Mouse (Mus musculus) megakaryocyte, adult 5-6 weeks (primary cell): ENCODE data around the gene Lsm12. TPM values are rescaled to one million over a fixed set of nuclear protein-coding genes. Genes with fewer than 3 reads are reported as not detected.

Experiments used
- ATAC-seq: 2 replicates; pipeline ENCODE4 v1.8.0; 2016; ENCODE audit warnings: mild to moderate bottlenecking, inconsistent platforms; ENCODE audit not compliant: poor library complexity, severe bottlenecking
- total RNA-seq, 2 experiments: library from RNA; stranded (forward) in 1 of 2; stranded (reverse) in 1 of 2; fragments of 153-499, 151-499 nt in 1 of 2; fragments of 221-1000, 200-1000 nt in 1 of 2; gene quantifications; 2 replicates each; pipeline versions ENCODE4 v1.2.3 to v1.2.4; 2015 to 2017

Lsm12 gene
- 81.3 and 83.9 TPM in 2 replicates for total RNA-seq (2015)
- 43.0 and 46.5 TPM in 2 replicates for total RNA-seq (2017)

DNA sequence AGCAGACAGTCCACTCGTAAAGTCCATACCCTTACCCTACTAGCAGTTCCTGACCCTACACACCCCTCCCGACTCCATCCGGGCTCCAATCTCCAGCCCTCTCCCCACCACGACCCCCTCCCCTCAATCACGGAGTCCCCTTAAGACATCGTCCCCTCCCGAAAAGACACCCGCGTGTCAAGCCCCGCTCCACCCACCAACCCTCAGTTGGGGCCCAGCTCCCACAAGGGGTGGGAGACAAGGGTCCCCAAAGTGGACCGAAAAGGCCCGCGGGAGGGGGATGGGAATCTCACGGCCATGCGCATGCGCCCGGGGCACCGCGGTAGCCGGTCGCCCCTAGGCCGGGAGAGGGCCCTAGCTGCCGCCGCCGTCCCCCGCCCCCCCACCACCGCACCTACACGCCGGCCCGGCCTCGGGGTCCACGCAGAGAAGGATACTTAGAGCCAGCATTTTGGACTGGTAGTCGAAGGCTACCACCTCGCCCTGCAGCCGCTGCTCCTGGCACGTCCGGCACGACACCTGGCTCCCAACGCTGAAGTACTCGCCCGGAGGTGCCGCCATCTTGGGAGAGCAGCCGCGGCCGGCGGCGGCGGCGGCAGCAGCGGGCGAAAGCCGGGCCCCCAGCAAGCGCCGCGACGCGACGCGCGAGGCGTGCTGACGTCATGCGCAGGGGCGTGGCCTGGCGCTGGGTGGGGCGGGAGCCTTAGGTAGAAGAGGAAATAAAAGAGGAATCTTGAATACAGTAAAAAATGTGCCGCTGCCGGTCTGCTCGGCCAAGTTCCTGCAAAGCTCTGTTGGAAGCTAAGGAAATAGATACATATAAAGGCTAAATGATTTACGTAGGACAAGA is at the start of gene Lsm12:
Lsm12 (minus strand) TSS at position 651 of the 850 bp plus-strand sequence.
- ATAC-seq = peak; percentile 90

DNA sequence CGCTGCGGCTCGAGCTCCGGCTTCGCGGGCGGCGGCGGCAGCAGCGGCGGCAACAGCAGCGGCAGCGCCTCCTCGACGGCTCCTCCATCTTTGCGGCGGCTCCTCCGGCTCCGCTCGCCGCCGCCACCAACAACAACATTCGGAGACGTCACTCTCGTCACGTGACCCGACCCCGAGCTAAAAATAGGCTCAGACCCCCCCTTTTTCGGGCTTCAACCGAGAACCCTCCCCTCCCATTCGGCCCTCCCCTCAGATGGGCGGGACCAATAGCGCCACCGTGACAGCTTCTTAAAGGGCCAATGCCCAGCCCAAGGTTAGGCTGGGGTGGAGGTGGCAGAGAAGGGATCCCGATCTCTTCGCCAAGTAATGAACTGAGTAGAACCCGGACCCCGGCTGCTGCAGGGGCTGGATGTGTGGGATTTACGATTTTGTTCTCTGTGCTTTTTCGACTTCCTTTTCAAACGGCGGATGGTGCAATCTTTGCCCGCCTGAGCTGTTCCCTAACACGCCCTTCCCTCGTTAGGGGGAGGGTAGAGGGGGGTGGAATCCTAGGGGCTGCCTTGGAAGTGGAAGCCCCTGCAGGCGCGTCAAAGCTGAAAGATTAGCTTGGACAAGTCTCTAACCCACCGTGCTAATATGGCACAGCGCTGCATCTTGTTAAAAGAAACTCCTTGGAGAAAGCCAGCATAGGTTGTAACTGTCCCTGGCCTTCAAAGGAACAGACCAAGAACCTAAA is 45.1 kb upstream of the Lsm12 start, which contains the start of gene Hdac5:
Hdac5 (minus strand) TSS at position 161 of the 736 bp plus-strand sequence.
- peak; percentile 96 for ATAC-seq

- peak; percentile 21 for ATAC-seq
These were observed 44.3 kb upstream of the Lsm12 start for GRCm38 (mm10) chr11:102229331-102229953.

GRCm38 (mm10) chr11:102228646-102229268 is 43.7 kb upstream of the Lsm12 start:
- no peak for ATAC-seq

DNA sequence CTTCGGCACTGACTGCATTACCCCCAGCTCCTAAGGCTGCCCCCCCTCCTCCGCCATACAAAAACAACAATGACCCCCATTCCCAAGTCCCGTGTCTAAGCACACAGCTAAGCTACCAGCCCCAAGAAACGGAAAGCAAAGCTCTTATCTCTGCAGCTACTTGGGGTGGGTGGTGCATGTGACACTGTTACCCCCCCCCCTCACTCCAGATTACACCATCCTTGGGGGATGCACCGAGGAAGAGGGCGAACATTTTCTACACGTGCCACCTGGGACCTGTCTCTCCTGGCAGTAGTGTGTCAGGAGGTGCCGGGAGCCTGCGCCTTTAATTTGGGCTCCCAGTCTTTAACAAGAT is 43.1 kb upstream of the Lsm12 start:
- ATAC-seq = no peak

DNA sequence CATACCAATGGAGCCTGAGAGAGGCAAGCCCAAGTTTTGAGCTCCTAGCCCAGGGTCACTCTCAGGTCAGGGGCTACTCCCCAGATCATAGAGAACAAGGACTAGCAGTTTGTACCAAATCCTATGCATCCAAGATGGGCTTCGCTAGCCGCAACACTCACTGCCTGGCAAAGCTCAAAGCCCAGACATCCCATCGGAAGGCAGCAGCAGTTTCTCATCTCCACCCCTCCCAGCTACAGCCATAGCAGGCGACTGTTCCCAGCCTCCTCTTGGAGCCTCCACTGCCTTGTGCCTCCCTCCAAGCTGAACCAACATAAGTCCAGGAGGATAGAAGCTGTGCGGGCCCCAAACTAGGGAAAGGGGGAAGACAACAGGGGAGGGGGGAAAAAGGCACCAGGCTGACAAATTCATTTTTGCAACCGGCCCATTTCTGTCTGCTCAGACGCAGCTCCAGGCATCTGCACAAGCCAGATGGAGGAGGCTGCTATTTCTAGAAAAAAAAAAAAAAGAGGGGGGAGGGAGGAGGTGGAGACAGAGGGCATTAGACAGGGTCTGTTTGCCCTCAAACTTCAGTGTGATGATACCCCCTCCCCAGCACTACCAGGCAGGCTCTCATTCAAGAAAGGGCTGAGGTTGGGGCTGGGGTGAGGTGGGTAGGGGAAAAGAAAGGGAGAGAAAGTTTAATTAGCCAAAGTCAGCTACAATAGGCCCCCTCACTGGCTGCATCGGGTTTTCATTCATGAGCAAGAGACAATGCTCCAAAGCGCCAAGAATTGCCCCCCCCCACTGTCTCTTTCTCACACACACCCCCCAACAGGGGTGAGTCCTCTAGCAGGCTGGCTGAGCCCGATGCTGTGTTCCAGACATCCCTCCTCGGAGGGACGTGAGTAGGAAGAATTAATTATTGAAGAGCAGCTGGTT is 42.4 kb upstream of the Lsm12 start:
- ATAC-seq = no peak

- ATAC-seq = no peak
These were observed 41.2 kb upstream of the Lsm12 start for GRCm38 (mm10) chr11:102226067-102226978.

- no peak for ATAC-seq
These were observed 40.1 kb upstream of the Lsm12 start for GRCm38 (mm10) chr11:102225221-102225620.

DNA sequence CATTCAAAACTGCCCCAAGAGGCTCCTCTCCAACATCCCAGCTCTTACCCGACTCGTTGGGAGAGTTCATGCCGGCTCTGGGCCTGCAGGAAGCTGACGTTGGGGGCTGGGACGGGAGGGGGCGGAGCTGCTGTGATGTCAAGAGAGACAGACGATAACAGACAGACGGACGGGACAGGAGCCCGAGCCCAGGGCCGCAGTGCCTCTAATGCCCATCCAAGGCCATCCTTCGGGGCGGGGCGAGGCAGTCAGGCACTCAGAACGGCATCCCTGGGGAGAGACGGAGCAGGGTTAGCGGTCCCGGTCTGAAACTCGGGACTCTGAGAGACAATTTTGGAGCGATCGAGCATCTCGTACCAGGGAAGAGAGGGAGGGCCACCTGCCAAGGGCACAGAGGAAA is 39.6 kb upstream of the Lsm12 start:
- no peak for ATAC-seq

GRCm38 (mm10) chr11:102223166-102223565 is 38.1 kb upstream of the Lsm12 start:
- ATAC-seq = no peak

GRCm38 (mm10) chr11:102221954-102222351 is 36.9 kb upstream of the Lsm12 start:
- no peak for ATAC-seq

DNA sequence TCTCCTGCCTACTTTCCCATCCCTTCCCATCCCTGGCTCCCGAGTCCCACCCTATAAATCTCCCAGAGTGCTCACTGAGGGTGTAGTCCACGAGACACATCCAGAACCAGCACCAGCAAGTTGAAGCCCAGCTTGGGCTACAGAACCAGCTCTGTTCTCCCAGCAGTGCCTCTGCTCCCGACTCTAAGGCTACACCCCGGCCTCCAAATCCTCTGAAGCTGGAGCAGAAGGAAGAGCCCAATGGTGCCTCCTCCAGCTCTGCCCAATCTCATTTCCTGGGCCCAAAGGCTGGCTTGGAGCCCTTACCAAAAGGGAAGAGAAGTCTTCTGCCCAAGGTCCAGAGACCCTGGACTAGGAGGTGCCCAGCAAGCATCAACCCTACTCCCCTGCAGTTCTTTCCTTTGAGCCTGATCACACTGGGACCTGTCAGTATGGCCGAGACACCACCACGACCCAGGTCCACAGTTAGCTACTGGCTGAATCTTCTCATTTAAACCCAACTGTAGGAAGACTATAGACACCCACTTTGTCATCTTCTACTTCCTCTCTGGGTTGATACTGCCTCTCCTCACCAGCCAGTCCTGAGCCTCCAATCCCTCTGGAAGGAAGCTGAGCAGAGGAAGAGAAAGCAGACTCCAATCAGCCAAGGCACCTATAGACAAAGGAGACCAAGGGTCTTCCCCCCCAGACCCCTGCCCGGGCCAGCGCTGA is 36.3 kb upstream of the Lsm12 start:
- no peak for ATAC-seq

- ATAC-seq = no peak
These were observed 35.4 kb upstream of the Lsm12 start for GRCm38 (mm10) chr11:102220451-102220850.

GRCm38 (mm10) chr11:102219994-102220346 is 34.9 kb upstream of the Lsm12 start:
- no peak for ATAC-seq

GRCm38 (mm10) chr11:102219247-102219993 is 34.3 kb upstream of the Lsm12 start:
- peak; percentile 5; the same call in 1 of the 2 replicates for ATAC-seq

DNA sequence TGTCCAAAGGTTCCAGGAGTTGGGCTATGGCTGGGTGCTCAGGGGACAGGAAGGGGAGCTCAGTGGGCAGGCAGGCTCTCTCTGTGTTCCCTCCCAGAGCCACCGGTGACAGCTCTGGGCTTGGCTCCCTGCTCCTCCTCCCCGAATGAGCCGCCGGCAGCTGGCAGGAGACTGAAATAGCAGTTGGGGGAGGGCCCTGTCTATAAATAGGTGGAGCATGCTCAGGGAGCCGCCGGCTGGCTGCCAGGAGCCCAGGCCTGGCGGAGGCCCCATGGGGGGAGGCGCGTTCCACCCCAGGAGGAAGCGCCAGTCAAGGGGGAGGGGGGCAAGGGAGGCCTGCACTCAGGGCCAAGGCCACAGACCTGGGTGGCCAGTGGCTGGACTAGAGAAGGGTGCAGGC is 33.7 kb upstream of the Lsm12 start:
- ATAC-seq = peak; percentile 86

- ATAC-seq = no peak
These were observed 32.9 kb upstream of the Lsm12 start for GRCm38 (mm10) chr11:102217876-102218430.
